Mouse (Mus musculus): Measurements from ENCODE around the gene Skap1. TPM values are rescaled to one million over a fixed set of nuclear protein-coding genes. Genes with fewer than 3 reads are reported as not detected.

The Skap1 gene
- polyA plus RNA-seq, 1 experiment from 2014 or later = 1.1 TPM

- Histone ChIP-seq H3K9ac (no peak overlapping the region), H3K4me3 (no peak overlapping the region), H3K27ac (replicated peaks) (peak overlapping the region; percentile 70), H3K27me3 (replicated peaks) (peaks cover 33% of the 10 kb centered on the region), H3K9me3 (no peaks in the 10 kb centered on the region), H3K4me1 (peaks cover 30% of the 10 kb centered on the region), H3K36me3 (no peaks in the 10 kb centered on the region), H3K4me2 (peak overlapping the region; percentile 22; the same call in 1 of the 2 replicates)
- 17% methylated on average over 7 of the region's 7 CpGs for WGBS
- ATAC-seq (ENCODE audit: extremely low read depth, insufficient number of reproducible peaks, low FRiP score, low TSS enrichment) = no peak
Observed at GRCm38 (mm10) chr11:96604751-96605450, 140.5 kb downstream of the Skap1 start.

DNA sequence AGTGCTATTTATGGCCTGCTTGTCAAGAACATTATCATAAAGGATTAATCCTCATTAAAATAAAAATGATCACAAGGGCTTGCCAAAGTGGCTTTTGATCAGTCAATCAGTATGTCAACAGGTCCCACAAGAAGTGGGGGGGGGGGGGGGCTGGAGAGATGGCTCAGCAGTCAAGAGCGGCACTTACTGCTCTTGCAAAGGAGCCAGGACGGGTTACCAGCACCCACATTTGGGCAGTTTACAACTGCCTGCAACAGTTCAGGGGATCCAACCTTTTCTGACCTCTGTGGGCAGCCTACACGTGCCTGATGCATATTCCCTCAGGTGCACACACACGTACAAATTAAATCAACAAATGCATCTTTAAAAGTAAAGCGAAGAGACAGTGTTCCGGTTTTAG, 141.1 kb downstream of the Skap1 start:
- H3K4me3 ChIP-seq = no peak overlapping the region
- no peaks in the 10 kb centered on the region for H3K36me3 ChIP-seq
- WGBS = 66% methylated on average over 6 of the region's 6 CpGs
- H3K9me3 ChIP-seq = no peaks in the 10 kb centered on the region
- peaks cover 30% of the 10 kb centered on the region for H3K4me1 ChIP-seq
- peak overlapping the region; percentile 70; the same call in 1 of the 2 replicates for H3K27ac ChIP-seq (replicated peaks)
- H3K27me3 ChIP-seq (replicated peaks) = peaks cover 33% of the 10 kb centered on the region
- ATAC-seq (ENCODE audit: extremely low read depth, insufficient number of reproducible peaks, low FRiP score, low TSS enrichment) = no peak
- no peak overlapping the region for H3K4me2 ChIP-seq
- H3K9ac ChIP-seq = no peak overlapping the region

DNA sequence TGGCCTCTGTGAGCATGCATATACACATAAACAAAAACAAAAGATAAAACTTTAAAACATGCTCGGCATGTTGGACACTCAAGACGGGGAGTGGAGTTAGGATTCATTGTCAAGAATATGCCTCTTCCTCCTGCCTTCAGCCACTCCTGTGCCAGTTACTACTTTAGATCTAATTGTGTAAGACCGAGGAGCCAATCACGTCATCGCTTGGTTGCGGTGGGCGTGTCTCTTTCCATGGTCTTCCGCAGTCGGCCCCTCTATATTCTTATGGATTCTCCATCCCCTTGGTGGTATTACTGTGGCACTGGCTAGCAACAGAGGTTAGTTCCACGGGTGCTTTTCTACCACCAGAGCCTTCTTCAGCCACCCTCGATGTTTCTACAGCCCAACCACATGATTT, 148.2 kb downstream of the Skap1 start:
- Histone ChIP-seq H3K27me3 (replicated peaks) (peaks cover 53% of the 10 kb centered on the region), H3K36me3 (no peaks in the 10 kb centered on the region), H3K9ac (no peak overlapping the region), H3K4me1 (no peaks in the 10 kb centered on the region), H3K27ac (replicated peaks) (no peak overlapping the region), H3K4me3 (no peak overlapping the region), H3K9me3 (no peaks in the 10 kb centered on the region), H3K4me2 (no peak overlapping the region)
- ATAC-seq (ENCODE audit: extremely low read depth, insufficient number of reproducible peaks, low FRiP score, low TSS enrichment) = no peak
- 82% methylated on average over 11 of the region's 11 CpGs for WGBS

DNA sequence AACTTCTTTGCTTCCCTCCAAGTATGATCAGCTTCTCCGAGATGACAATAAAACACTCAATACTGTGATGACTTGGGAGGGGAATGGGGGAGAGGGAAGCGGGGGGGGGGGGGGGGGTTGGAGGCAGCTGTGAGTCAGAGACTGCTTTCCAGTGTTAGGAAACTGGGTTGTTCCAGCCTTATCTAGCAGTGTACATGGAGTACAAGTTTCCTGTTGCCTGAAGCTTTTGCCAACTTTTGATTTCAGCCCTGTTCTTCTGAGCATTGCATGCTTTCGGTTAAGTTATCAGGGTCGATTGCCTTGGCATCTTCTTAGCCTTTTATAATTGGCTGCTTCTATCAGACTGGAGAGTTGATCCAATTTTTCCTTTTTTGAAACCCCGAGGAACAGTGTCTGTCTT, 152.4 kb downstream of the Skap1 start:
- Histone ChIP-seq H3K36me3 (no peaks in the 10 kb centered on the region), H3K9ac (no peak overlapping the region), H3K4me2 (no peak overlapping the region), H3K9me3 (no peaks in the 10 kb centered on the region), H3K4me3 (no peak overlapping the region), H3K27me3 (replicated peaks) (peaks cover 75% of the 10 kb centered on the region), H3K27ac (replicated peaks) (no peak overlapping the region), H3K4me1 (0 out of 2 replicates have a peak, but pooled peaks cover 2% of the 10 kb centered on the region)
- no peak for ATAC-seq (ENCODE audit: extremely low read depth, insufficient number of reproducible peaks, low FRiP score, low TSS enrichment)
- WGBS = 36% methylated on average over 5 of the region's 5 CpGs

DNA sequence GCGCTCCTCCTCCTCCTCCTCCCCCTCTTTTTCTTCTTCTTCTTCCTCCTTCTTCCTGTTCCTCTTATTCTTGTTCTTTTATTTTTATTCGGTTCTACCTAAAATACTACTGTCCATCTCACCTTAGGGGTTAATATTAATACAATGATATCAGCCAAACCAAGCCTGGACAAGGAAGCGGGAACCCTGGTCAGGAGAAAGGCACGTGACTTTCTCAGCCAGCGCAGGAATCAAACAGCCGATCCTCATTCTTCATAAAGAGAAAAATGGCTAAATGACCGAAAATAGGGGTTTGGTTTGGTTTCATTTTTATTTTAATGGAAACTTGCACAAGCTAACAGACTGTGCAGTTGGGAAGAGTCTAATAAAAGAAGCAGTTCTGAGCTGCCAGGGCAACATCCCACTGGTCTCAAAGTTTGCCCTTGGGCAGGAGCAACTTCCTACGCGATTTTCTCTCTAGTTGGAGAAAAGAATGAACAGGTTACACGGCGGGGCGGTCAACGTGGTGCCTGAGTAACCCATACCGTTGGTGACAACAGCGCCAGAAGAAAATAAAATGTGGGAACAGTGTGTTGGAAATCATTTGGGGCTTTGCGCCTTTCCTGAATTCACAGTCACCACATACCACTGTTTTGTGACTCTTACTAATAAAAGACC, 154.5 kb downstream of the Skap1 start:
- ATAC-seq (ENCODE audit: extremely low read depth, insufficient number of reproducible peaks, low FRiP score, low TSS enrichment) = no peak
- H3K27ac ChIP-seq (replicated peaks) = no peak overlapping the region
- peaks cover 76% of the 10 kb centered on the region for H3K27me3 ChIP-seq (replicated peaks)
- no peak overlapping the region for H3K9ac ChIP-seq
- WGBS = 58% methylated on average over 16 of the region's 16 CpGs
- no peaks in the 10 kb centered on the region for H3K36me3 ChIP-seq
- H3K9me3 ChIP-seq = no peaks in the 10 kb centered on the region
- H3K4me1 ChIP-seq = 0 out of 2 replicates have a peak, but pooled peaks cover 5% of the 10 kb centered on the region
- no peak overlapping the region for H3K4me2 ChIP-seq
- H3K4me3 ChIP-seq = no peak overlapping the region

GRCm38 (mm10) chr11:96619576-96619975, 155.2 kb downstream of the Skap1 start:
- H3K9ac ChIP-seq = no peak overlapping the region
- no peaks in the 10 kb centered on the region for H3K9me3 ChIP-seq
- ATAC-seq (ENCODE audit: extremely low read depth, insufficient number of reproducible peaks, low FRiP score, low TSS enrichment) = no peak
- 0 out of 2 replicates have a peak, but pooled peaks cover 5% of the 10 kb centered on the region for H3K4me1 ChIP-seq
- H3K4me3 ChIP-seq = no peak overlapping the region
- H3K27ac ChIP-seq (replicated peaks) = no peak overlapping the region
- no peaks in the 10 kb centered on the region for H3K36me3 ChIP-seq
- H3K4me2 ChIP-seq = no peak overlapping the region
- H3K27me3 ChIP-seq (replicated peaks) = peaks cover 74% of the 10 kb centered on the region
- 29% methylated on average over 5 of the region's 5 CpGs for WGBS

GRCm38 (mm10) chr11:96620006-96620405, 155.6 kb downstream of the Skap1 start:
- H3K27ac ChIP-seq (replicated peaks) = no peak overlapping the region
- 0 out of 2 replicates have a peak, but pooled peaks cover 5% of the 10 kb centered on the region for H3K4me1 ChIP-seq
- 58% methylated on average over 7 of the region's 7 CpGs for WGBS
- H3K9ac ChIP-seq = no peak overlapping the region
- no peak overlapping the region for H3K4me2 ChIP-seq
- no peaks in the 10 kb centered on the region for H3K9me3 ChIP-seq
- no peak overlapping the region for H3K4me3 ChIP-seq
- no peaks in the 10 kb centered on the region for H3K36me3 ChIP-seq
- peaks cover 75% of the 10 kb centered on the region for H3K27me3 ChIP-seq (replicated peaks)
- ATAC-seq (ENCODE audit: extremely low read depth, insufficient number of reproducible peaks, low FRiP score, low TSS enrichment) = no peak

DNA sequence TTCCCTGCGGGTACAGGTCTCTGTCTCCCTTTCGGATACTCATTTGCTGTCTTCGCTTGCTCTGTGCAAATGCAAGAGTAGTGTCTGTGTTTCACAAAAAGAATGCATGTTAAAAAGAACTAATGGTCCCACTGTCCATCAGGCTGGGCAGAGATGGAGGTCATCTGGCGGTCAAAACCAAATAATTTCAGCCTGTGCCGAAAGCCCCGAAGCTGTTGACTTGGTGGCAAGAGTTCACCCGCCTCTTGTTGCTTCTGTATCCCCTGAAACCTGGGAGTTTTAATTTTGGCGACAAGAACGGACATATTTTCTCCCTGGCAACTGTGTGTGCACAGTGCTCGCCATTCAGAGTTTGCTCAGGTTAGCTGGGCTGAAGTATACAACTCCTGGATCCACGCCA, 156.3 kb downstream of the Skap1 start:
- WGBS = 61% methylated on average over 11 of the region's 11 CpGs
- no peak for ATAC-seq (ENCODE audit: extremely low read depth, insufficient number of reproducible peaks, low FRiP score, low TSS enrichment)
- H3K27ac ChIP-seq (replicated peaks) = no peak overlapping the region
- H3K4me3 ChIP-seq = no peak overlapping the region
- no peaks in the 10 kb centered on the region for H3K9me3 ChIP-seq
- peak overlapping the region; percentile 10; the same call in 1 of the 2 replicates for H3K4me2 ChIP-seq
- no peak overlapping the region for H3K9ac ChIP-seq
- 0 out of 2 replicates have a peak, but pooled peaks cover 5% of the 10 kb centered on the region for H3K4me1 ChIP-seq
- no peaks in the 10 kb centered on the region for H3K36me3 ChIP-seq
- H3K27me3 ChIP-seq (replicated peaks) = peaks cover 78% of the 10 kb centered on the region

DNA sequence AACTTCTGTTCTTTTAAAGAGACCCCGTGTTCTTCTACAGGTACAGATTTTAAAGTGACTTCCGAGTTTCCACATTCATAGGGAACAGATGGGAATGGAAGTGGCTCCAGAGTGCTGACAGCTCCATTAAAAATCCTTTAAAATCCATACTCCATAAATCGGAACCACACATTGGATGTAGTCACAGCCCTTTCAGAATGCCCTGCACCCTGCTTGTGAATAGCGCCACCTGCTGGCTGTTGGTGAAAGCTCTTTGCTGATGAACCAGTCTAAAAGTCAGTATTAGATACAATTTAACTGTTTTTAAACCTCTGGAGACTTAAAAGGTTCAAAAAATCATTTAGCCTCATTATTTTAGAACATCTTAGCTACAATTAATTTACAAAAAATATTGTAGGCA, 156.8 kb downstream of the Skap1 start:
- 19% methylated on average over 4 of the region's 4 CpGs for WGBS
- Histone ChIP-seq H3K4me2 (peak overlapping the region; percentile 10; the same call in 1 of the 2 replicates), H3K9me3 (no peaks in the 10 kb centered on the region), H3K27me3 (replicated peaks) (peaks cover 80% of the 10 kb centered on the region), H3K27ac (replicated peaks) (no peak overlapping the region), H3K4me3 (no peak overlapping the region), H3K36me3 (no peaks in the 10 kb centered on the region), H3K9ac (no peak overlapping the region), H3K4me1 (0 out of 2 replicates have a peak, but pooled peaks cover 5% of the 10 kb centered on the region)
- no peak for ATAC-seq (ENCODE audit: extremely low read depth, insufficient number of reproducible peaks, low FRiP score, low TSS enrichment)

DNA sequence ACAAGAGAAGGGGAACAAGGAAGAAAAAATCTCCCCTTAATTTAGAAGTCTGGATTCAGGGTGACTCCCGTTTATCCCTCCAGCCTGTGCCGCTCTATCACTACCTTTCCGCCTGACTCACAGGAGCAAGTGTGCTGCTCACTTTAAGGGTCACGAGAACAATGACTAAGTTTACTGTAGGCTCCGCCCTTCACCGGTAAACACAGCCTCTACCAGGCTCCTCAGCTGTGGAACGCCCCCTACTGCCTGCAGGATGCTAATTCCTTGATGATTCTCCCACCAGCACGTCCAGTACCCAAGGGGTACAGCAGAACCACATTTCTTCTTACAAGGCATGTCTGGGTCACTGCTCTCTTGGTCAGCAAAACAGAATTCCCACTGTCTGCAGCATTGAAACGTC, 158.4 kb downstream of the Skap1 start:
- no peak overlapping the region for H3K4me3 ChIP-seq
- no peak overlapping the region for H3K27ac ChIP-seq (replicated peaks)
- peak overlapping the region; percentile 33 for H3K4me2 ChIP-seq
- H3K27me3 ChIP-seq (replicated peaks) = peaks cover 90% of the 10 kb centered on the region
- H3K4me1 ChIP-seq = 0 out of 2 replicates have a peak, but pooled peaks cover 5% of the 10 kb centered on the region
- no peaks in the 10 kb centered on the region for H3K36me3 ChIP-seq
- no peaks in the 10 kb centered on the region for H3K9me3 ChIP-seq
- WGBS = 9% methylated on average over 9 of the region's 9 CpGs
- no peak overlapping the region for H3K9ac ChIP-seq
- ATAC-seq (ENCODE audit: extremely low read depth, insufficient number of reproducible peaks, low FRiP score, low TSS enrichment) = no peak

- no peaks in the 10 kb centered on the region for H3K36me3 ChIP-seq
- no peak overlapping the region for H3K27ac ChIP-seq (replicated peaks)
- H3K9ac ChIP-seq = no peak overlapping the region
- no peak for ATAC-seq (ENCODE audit: extremely low read depth, insufficient number of reproducible peaks, low FRiP score, low TSS enrichment)
- 46% methylated on average over 4 of the region's 4 CpGs for WGBS
- H3K27me3 ChIP-seq (replicated peaks) = peaks cover 78% of the 10 kb centered on the region
- 0 out of 2 replicates have a peak, but pooled peaks cover 5% of the 10 kb centered on the region for H3K4me1 ChIP-seq
- no peak overlapping the region for H3K4me2 ChIP-seq
- H3K4me3 ChIP-seq = no peak overlapping the region
- H3K9me3 ChIP-seq = no peaks in the 10 kb centered on the region
Observed at GRCm38 (mm10) chr11:96624436-96624835, 160.0 kb downstream of the Skap1 start.

Measured in heart, embryonic 13.5 days (tissue).